Mouse (Mus musculus) liver, adult 2 months (tissue): Measurements from ENCODE around the gene Gm26661. TPM values are rescaled to one million over a fixed set of nuclear protein-coding genes. Genes with fewer than 3 reads are reported as not detected.

Experiments
- DNase-seq: peaks from one replicate; pipeline ENCODE4 v3.0.0-alpha.2; 2011; ENCODE audit warnings: low read depth, low spot score; ENCODE audit errors: extremely low read depth
- H3K27ac ChIP-seq: fragments of 200-500 bp; replicated peaks from 2 replicates; pipeline ENCODE4 v1.5.1; 2012; ENCODE audit warnings: low read depth, mild to moderate bottlenecking, control low read depth, inconsistent platforms, low read length; ENCODE audit not compliant: insufficient read depth
- H3K27me3 ChIP-seq: fragments of 200-500 bp; 2 replicates; pipeline ENCODE4 v1.6.1; 2012; ENCODE audit warnings: mild to moderate bottlenecking, moderate library complexity, low read length, inconsistent platforms; ENCODE audit not compliant: control insufficient read depth, insufficient read depth
- H3K36me3 ChIP-seq: fragments of 200-500 bp; 2 replicates; pipeline ENCODE4 v1.6.1; 2012; ENCODE audit warnings: low read length, inconsistent platforms; ENCODE audit not compliant: control insufficient read depth, insufficient read depth
- H3K4me1 ChIP-seq: fragments of 200-500 bp; 2 replicates; pipeline ENCODE4 v1.6.1; 2011; ENCODE audit warnings: low read length; ENCODE audit not compliant: control insufficient read depth, insufficient read depth
- H3K4me3 ChIP-seq: fragments of 200-500 bp; 2 replicates; pipeline ENCODE4 v1.5.1; 2011; ENCODE audit warnings: low read depth, mild to moderate bottlenecking, control low read depth, low read length, moderate library complexity; ENCODE audit not compliant: insufficient read depth
- H3K79me2 ChIP-seq: fragments of 200-500 bp; 2 replicates; pipeline ENCODE4 v1.6.1; 2012; ENCODE audit warnings: inconsistent platforms, mild to moderate bottlenecking, low read length, moderate library complexity; ENCODE audit not compliant: control insufficient read depth, insufficient read depth
- H3K9ac ChIP-seq: fragments of 200-500 bp; 2 replicates; pipeline ENCODE4 v1.6.1; 2012; ENCODE audit warnings: low read depth, mild to moderate bottlenecking, control low read depth, inconsistent platforms, low read length
- CTCF ChIP-seq: fragments of 200-500 bp; IDR thresholded peaks from 2 replicates; pipeline ENCODE4 v1.5.1; 2011; ENCODE audit warnings: low read depth, low read length, control low read depth
- POLR2A ChIP-seq: fragments of 200-500 bp; IDR thresholded peaks from 2 replicates; pipeline ENCODE4 v1.6.1; 2011; ENCODE audit warnings: low read length, control low read depth; ENCODE audit not compliant: insufficient read depth; ENCODE audit errors: extremely low read depth
- WGBS: fragments of 180-500 bp; shearing (Covaris S2); methylation state at CpG from one replicate; pipeline ENCODE4 v1.1.7; 2018; 5-methylcytosine and 5-hydroxymethylcytosine counted together
- polyA plus RNA-seq: library from polyadenylated mRNA; depleted of rRNA; stranded (reverse); fragments of >200 nt; gene quantifications from 2 replicates; pipeline ENCODE4 v1.2.3, GENCODE M21; 2012; rRNA removed
- total RNA-seq: library from RNA; depleted of rRNA; stranded (reverse); fragments of >200 nt; gene quantifications from 2 replicates; pipeline ENCODE4 v1.2.3, GENCODE M21; 2014; rRNA removed

Gene Gm26661
- total and polyA plus RNA-seq, 2 experiments, result not detected

DNA sequence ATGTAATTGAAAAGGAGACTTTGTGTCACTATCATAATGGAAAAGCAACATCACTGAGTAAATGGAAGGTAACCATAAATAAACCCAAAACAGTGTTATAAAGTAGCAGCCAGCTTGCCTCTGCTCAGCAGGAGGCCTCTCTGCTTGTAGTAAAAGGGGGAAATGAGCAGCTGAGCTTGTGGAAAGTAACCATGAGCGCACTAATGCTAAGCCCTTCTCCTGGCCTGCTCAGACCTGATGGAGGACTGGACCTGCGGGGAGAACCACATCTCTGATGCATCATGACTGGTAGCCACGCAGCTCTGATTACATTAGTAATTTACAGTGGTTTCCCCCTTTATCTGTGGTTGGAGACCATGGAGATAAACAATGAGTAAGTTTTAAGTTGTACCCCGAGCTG lies 42.1 kb downstream of the Gm26661 start:
- Histone ChIP-seq H3K79me2 (peaks cover 53% of the 10 kb centered on the region), H3K4me1 (peaks cover 38% of the 10 kb centered on the region), H3K27me3 (no peaks in the 10 kb centered on the region), H3K4me3 (no peak overlapping the region), H3K36me3 (no peaks in the 10 kb centered on the region), H3K27ac (no peak overlapping the region), H3K9ac (no peak overlapping the region)
- TF ChIP-seq POLR2A (no peak), CTCF (no peak)
- WGBS, result 88% methylated on average over 4 of the region's 4 CpGs
- no peak for DNase-seq

DNA sequence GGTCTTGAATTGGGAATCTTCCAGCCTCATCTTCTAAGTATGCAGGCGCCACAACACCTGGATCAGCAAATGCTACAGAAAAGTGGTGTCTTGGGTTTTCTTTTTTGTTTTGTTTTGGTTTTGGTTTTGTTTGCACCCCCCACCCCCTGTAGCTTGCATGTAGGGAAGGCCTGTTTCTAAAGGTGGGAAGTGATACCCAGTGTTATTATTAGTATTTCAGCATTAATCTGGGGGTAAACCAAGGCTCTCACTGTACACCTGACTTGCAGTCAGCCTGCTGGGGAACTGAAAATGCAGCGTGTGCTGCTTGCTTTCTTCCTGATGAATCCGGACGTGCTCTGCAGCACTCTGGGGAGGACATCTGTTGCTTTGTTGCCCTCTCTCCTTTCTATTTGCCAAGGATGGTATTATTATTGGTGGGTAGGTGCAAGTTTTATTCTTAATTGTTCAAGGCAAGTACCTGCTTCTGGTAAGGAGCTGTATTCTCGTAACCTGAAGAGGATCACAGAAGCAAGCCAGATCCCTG lies 47.2 kb downstream of the Gm26661 start:
- H3K4me3 ChIP-seq, result no peak overlapping the region
- DNase-seq, result no peak
- 89% methylated on average over 5 of the region's 5 CpGs for WGBS
- H3K79me2 ChIP-seq, result peaks cover 30% of the 10 kb centered on the region; the same call in 1 of the 2 replicates
- H3K27me3 ChIP-seq, result no peaks in the 10 kb centered on the region
- peaks cover 42% of the 10 kb centered on the region for H3K4me1 ChIP-seq
- no peaks in the 10 kb centered on the region for H3K36me3 ChIP-seq
- TF ChIP-seq CTCF, result no peak
- no peak for TF ChIP-seq POLR2A
- peak overlapping the region; percentile 17 for H3K27ac ChIP-seq
- no peak overlapping the region for H3K9ac ChIP-seq

DNA sequence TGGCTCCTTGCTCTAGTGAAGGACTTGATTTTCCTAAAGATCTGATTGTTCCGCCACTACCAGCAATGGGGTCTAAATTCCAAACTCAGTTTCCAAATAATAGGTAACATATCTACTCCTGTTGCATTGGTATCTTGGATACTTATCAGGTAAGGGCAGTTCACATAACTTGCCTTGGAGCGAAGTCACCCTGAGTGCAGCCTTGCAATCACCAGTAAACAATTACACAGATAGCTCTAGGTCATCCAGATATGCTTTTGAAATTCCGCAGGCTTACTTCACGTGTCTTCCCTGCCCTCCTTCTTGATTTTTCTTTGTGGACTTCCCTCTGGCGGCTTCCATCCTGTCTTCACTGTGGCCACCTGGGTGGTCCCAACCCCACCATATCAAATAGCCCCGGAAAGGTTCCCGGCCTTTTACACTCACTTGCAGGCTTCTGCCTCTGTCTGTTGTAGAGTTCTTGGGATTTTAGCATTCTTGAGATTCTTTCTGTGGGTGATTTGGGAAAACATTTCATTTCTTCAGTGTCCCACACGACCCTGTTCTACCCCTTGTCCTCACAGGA lies 48.6 kb downstream of the Gm26661 start:
- no peaks in the 10 kb centered on the region for H3K36me3 ChIP-seq
- peak overlapping the region; percentile 96 for H3K27ac ChIP-seq
- H3K79me2 ChIP-seq, result peaks cover 35% of the 10 kb centered on the region; the same call in 1 of the 2 replicates
- H3K4me1 ChIP-seq, result peaks cover 38% of the 10 kb centered on the region
- peak overlapping the region; percentile 56 for H3K9ac ChIP-seq
- H3K27me3 ChIP-seq, result no peaks in the 10 kb centered on the region
- WGBS, result 29% methylated on average over 8 of the region's 8 CpGs
- no peak overlapping the region for H3K4me3 ChIP-seq
- peak; percentile 95 for DNase-seq
- TF ChIP-seq POLR2A, result no peak
- no peak for TF ChIP-seq CTCF

Other genes starting within 250 kb of the Gm26661 start
- gene Gm3558, start 223.0 kb upstream of the Gm26661 start, total RNA-seq, result 0.09 TPM in 1 of 2 replicates, not detected in the other
- gene Gm3558, start 223.0 kb upstream of the Gm26661 start, polyA plus RNA-seq, result not detected in 2 replicates
- gene Gm10338, start 196.0 kb upstream of the Gm26661 start, total RNA-seq, result not detected in 2 replicates
- gene Gm10338, start 196.0 kb upstream of the Gm26661 start, polyA plus RNA-seq, result not detected in 2 replicates
- not detected in 2 replicates for gene Gm10128, start 147.6 kb upstream of the Gm26661 start, total RNA-seq
- gene Gm10128, start 147.6 kb upstream of the Gm26661 start, polyA plus RNA-seq, result not detected in 2 replicates
- gene Flnb, start 26.4 kb downstream of the Gm26661 start, total RNA-seq, result 27.8 and 34.6 TPM in 2 replicates
- 10.6 and 15.9 TPM in 2 replicates for gene Flnb, start 26.4 kb downstream of the Gm26661 start, polyA plus RNA-seq
- gene Gm45521, start 165.7 kb downstream of the Gm26661 start, total RNA-seq, result not detected in 2 replicates
- not detected in 2 replicates for gene Gm45521, start 165.7 kb downstream of the Gm26661 start, polyA plus RNA-seq
- 10.0 and 10.9 TPM in 2 replicates for gene Dnase1l3, start 203.0 kb downstream of the Gm26661 start, total RNA-seq
- 20.5 and 24.3 TPM in 2 replicates for gene Dnase1l3, start 203.0 kb downstream of the Gm26661 start, polyA plus RNA-seq
- gene Abhd6, start 211.3 kb downstream of the Gm26661 start, total RNA-seq, result 17.4 and 29.2 TPM in 2 replicates
- 39.6 and 45.2 TPM in 2 replicates for gene Abhd6, start 211.3 kb downstream of the Gm26661 start, polyA plus RNA-seq